Mouse (Mus musculus): ENCODE data around the gene Vmn1r47. TPM values are rescaled to one million over a fixed set of nuclear protein-coding genes. Genes with fewer than 3 reads are reported as not detected.
"Not testable (repeated sequence)": the region's sequence is repeated elsewhere in the genome, so short reads cannot be mapped to it uniquely, and the experiment has no call there.

Gene Vmn1r47
- not detected in 2 replicates for polyA plus RNA-seq (2012; rRNA removed)

DNA sequence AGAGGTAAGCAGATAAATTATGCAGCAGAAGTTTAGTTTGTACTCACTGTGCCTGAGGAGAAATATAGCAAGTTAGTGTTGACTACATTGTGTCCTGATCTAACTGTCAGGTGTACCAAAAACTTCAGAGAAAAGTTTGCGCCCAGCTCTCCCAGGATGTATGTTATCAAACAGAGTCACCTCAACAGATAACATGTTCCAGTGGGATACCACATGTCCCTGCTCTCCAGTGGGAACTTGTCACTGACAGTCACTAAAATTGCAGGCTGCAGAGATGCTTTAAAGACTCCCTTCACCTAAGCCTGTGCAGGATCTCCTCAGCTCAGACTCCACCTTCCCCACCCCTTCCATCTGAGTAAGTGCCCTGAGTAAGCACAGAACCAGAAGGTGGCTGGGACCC is at the start of gene Vmn1r47:
TSS of gene Vmn1r47 (plus strand) at position 301 of the 400 bp plus-strand sequence.
- not testable (repeated sequence) for H3K4me3 ChIP-seq (ENCODE audit: low read depth, low read length); H3K27me3 ChIP-seq (ENCODE audit: control insufficient read depth, insufficient read depth, low read length)
- WGBS = 100% methylated on average over 1 of the region's 1 CpGs

DNA sequence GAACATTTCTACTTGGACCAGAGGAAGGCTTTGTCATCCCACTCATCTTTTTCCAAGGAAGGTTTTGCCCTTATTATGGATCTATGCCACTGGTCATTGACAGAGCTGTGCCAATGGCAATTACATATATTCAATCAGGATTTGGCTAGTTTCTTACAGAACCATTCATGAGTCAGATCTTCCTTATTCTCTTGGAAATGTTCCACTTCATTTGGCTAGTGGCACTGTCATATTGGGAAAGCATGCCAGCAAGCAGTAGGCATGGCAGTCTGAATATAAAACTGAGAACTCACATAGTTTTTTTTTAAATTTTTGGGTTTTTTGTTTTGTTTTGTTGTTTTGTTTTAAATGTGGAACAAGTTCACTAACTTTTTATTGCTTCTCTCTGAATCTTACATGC is 49.6 kb upstream of the Vmn1r47 start:
- Histone ChIP-seq H3K27ac (ENCODE audit: insufficient read depth, low read depth, low read length) (no peak overlapping the region), H3K4me1 (ENCODE audit: control insufficient read depth, insufficient read depth, insufficient read length, low read length) (no peaks in the 10 kb centered on the region), H3K27me3 (ENCODE audit: control insufficient read depth, insufficient read depth, low read length) (no peaks in the 10 kb centered on the region), H3K36me3 (ENCODE audit: control insufficient read depth, insufficient read depth, low read length) (no peaks in the 10 kb centered on the region), H3K4me3 (ENCODE audit: low read depth, low read length) (no peak overlapping the region)
- no peak for TF ChIP-seq CTCF (IDR thresholded peaks at IDR 0.05; ENCODE audit: extremely low read depth, insufficient read length, insufficient replicate concordance, low read depth, low read length)
- no peak for TF ChIP-seq POLR2A (IDR thresholded peaks at IDR 0.05; ENCODE audit: low read depth, low read length)

More for the DNA sequence above, at the start of gene Vmn1r47:
- not testable (repeated sequence) for H3K4me1 ChIP-seq (ENCODE audit: control insufficient read depth, insufficient read depth, insufficient read length, low read length); H3K27ac ChIP-seq (ENCODE audit: insufficient read depth, low read depth, low read length); H3K36me3 ChIP-seq (ENCODE audit: control insufficient read depth, insufficient read depth, low read length)

- no peaks in the 10 kb centered on the region for H3K36me3 ChIP-seq (ENCODE audit: control insufficient read depth, insufficient read depth, low read length)
- H3K27me3 ChIP-seq (ENCODE audit: control insufficient read depth, insufficient read depth, low read length) = no peaks in the 10 kb centered on the region
- TF ChIP-seq POLR2A (IDR thresholded peaks at IDR 0.05; ENCODE audit: low read depth, low read length) (no peak), CTCF (IDR thresholded peaks at IDR 0.05; ENCODE audit: extremely low read depth, insufficient read length, insufficient replicate concordance, low read depth, low read length) (no peak)
- H3K27ac ChIP-seq (ENCODE audit: insufficient read depth, low read depth, low read length) = no peak within 1 kb of the TSS
- H3K4me1 ChIP-seq (ENCODE audit: control insufficient read depth, insufficient read depth, insufficient read length, low read length) = no peaks in the 10 kb centered on the region
- WGBS = 43% methylated on average over 2 of the region's 2 CpGs
- H3K4me3 ChIP-seq (ENCODE audit: low read depth, low read length) = no peak within 1 kb of the TSS
These were observed 46.9 kb upstream of the Vmn1r47 start, which contains the start of gene Vmn1r46 for GRCm38 (mm10) chr6:89969013-89969412. TSS of gene Vmn1r46 (plus strand) at chr6:89969313.

DNA sequence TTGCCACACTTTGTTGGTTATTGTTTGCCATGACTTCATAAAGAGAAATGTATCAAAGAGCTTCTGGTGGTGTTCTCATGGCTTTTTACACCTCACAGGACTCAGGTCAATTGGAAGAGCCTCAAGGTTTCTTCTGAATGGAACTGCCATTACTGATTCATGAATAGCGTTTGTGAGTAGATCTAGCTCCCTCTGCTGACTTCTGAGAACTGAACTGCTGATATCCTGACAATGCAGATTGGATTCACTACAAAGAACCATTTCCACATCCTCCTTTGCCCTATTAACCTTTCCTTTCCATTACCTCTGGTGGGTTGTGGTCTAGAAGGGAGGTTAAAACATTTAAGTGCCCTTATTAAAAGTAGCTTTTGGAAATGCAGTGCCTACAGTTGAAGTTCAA is 30.0 kb upstream of the Vmn1r47 start:
- H3K27ac ChIP-seq (ENCODE audit: insufficient read depth, low read depth, low read length) = no peak overlapping the region
- no peaks in the 10 kb centered on the region for H3K4me1 ChIP-seq (ENCODE audit: control insufficient read depth, insufficient read depth, insufficient read length, low read length)
- 9% methylated on average over 1 of the region's 1 CpGs for WGBS
- TF ChIP-seq CTCF (IDR thresholded peaks at IDR 0.05; ENCODE audit: extremely low read depth, insufficient read length, insufficient replicate concordance, low read depth, low read length) (no peak), POLR2A (IDR thresholded peaks at IDR 0.05; ENCODE audit: low read depth, low read length) (no peak)
- H3K27me3 ChIP-seq (ENCODE audit: control insufficient read depth, insufficient read depth, low read length) = no peaks in the 10 kb centered on the region
- no peaks in the 10 kb centered on the region for H3K36me3 ChIP-seq (ENCODE audit: control insufficient read depth, insufficient read depth, low read length)
- no peak overlapping the region for H3K4me3 ChIP-seq (ENCODE audit: low read depth, low read length)

DNA sequence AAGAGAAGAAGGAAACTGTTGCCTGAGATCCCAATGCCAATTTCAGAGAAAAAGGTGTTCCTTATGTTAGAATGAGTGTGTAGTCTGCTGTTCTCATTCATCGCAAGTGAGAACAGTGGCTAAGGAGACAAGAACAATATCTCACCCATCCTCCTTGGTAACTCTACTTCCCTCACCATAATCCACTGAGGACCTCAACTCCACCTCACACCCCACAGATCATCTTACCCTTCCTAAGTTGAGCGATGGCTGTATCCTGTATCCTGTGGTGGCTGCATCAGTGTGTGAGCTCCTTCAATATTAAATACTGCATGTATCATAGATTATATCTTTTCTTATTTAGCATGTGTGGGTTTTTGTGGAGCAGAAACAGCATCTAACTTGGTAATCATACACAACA is 20.8 kb downstream of the Vmn1r47 start, which contains the start of gene Vmn1r48:
TSS of gene Vmn1r48 (minus strand) at position 101 of the 400 bp plus-strand sequence.
- H3K27me3 ChIP-seq (ENCODE audit: control insufficient read depth, insufficient read depth, low read length); H3K27ac ChIP-seq (ENCODE audit: insufficient read depth, low read depth, low read length); H3K4me1 ChIP-seq (ENCODE audit: control insufficient read depth, insufficient read depth, insufficient read length, low read length); H3K4me3 ChIP-seq (ENCODE audit: low read depth, low read length); H3K36me3 ChIP-seq (ENCODE audit: control insufficient read depth, insufficient read depth, low read length): not testable (repeated sequence)
- no CpG with 5 or more reads among the region's 2 CpGs for WGBS

Other genes with a start within 250 kb of the Vmn1r47 start
- not detected in 2 replicates for gene Vmn1r42, start 139.7 kb upstream of the Vmn1r47 start, polyA plus RNA-seq (2012; rRNA removed)
- gene Vmn1r43, start 139.7 kb upstream of the Vmn1r47 start, polyA plus RNA-seq (2012; rRNA removed) = 0.01 TPM in 1 of 2 replicates, not detected in the other
- gene Vmn1r44, start 132.5 kb upstream of the Vmn1r47 start, polyA plus RNA-seq (2012; rRNA removed) = not detected in 2 replicates
- gene Vmn1r45, start 75.5 kb upstream of the Vmn1r47 start, polyA plus RNA-seq (2012; rRNA removed) = not detected in 2 replicates
- gene Vmn1r46, start 46.8 kb upstream of the Vmn1r47 start, polyA plus RNA-seq (2012; rRNA removed) = not detected in 2 replicates
- not detected in 2 replicates for gene Vmn1r48, start 20.7 kb downstream of the Vmn1r47 start, polyA plus RNA-seq (2012; rRNA removed)
- gene Vmn1r49, start 62.4 kb downstream of the Vmn1r47 start, polyA plus RNA-seq (2012; rRNA removed) = not detected in 2 replicates
- not detected in 2 replicates for gene Vmn1r50, start 85.3 kb downstream of the Vmn1r47 start, polyA plus RNA-seq (2012; rRNA removed)
- not detected in 2 replicates for gene Vmn1r51, start 106.4 kb downstream of the Vmn1r47 start, polyA plus RNA-seq (2012; rRNA removed)
- gene Vmn1r52, start 158.7 kb downstream of the Vmn1r47 start, polyA plus RNA-seq (2012; rRNA removed) = not detected in 2 replicates
- not detected in 2 replicates for gene V1ra8, start 186.6 kb downstream of the Vmn1r47 start, polyA plus RNA-seq (2012; rRNA removed)
- not detected in 2 replicates for gene Vmn1r53, start 208.3 kb downstream of the Vmn1r47 start, polyA plus RNA-seq (2012; rRNA removed)
- gene Vmn1r54, start 230.2 kb downstream of the Vmn1r47 start, polyA plus RNA-seq (2012; rRNA removed) = not detected in 2 replicates

Data from small intestine, adult 2 months (tissue).